Mouse (Mus musculus) heart, postnatal 0 days (tissue): ENCODE results near the gene Ube2t.

ENCODE experiments used
- CTCF ChIP-seq: IDR thresholded peaks from 2 replicates; pipeline ENCODE4 v1.5.1; 2016; ENCODE audit warnings: antibody characterized with exemption, control low read depth, low read depth
- EP300 ChIP-seq: IDR thresholded peaks from 2 replicates; pipeline ENCODE4 v1.6.1; 2016; ENCODE audit warnings: antibody characterized with exemption, low read depth

DNA sequence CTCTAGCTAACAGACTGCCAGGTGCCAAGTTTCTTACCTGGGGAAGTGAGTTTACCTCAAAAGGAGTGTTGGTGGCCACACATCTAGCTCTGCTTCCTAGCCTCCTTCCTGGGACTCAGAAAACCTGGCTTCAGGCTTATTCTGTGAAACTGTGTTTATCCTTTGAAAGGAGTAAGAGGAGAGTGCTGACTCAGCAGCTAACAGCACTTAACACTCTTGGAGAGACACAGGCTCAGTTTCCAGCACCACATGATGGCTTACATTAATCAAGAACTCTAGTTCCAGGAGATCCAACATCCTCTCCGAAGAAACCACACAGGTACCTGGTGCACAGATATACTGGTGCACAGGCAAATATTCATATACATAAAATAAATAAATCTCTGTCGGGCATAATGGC, 19.5 kb upstream of the Ube2t start:
- TF ChIP-seq EP300 (no peak), CTCF (no peak)
